Mouse (Mus musculus): Measurements from ENCODE around the gene Dcst2. TPM values are rescaled to one million over a fixed set of nuclear protein-coding genes. Genes with fewer than 3 reads are reported as not detected.

Dcst2 gene
- polyA plus RNA-seq, 1 experiment from 2014 or later, result 0.19 TPM

DNA sequence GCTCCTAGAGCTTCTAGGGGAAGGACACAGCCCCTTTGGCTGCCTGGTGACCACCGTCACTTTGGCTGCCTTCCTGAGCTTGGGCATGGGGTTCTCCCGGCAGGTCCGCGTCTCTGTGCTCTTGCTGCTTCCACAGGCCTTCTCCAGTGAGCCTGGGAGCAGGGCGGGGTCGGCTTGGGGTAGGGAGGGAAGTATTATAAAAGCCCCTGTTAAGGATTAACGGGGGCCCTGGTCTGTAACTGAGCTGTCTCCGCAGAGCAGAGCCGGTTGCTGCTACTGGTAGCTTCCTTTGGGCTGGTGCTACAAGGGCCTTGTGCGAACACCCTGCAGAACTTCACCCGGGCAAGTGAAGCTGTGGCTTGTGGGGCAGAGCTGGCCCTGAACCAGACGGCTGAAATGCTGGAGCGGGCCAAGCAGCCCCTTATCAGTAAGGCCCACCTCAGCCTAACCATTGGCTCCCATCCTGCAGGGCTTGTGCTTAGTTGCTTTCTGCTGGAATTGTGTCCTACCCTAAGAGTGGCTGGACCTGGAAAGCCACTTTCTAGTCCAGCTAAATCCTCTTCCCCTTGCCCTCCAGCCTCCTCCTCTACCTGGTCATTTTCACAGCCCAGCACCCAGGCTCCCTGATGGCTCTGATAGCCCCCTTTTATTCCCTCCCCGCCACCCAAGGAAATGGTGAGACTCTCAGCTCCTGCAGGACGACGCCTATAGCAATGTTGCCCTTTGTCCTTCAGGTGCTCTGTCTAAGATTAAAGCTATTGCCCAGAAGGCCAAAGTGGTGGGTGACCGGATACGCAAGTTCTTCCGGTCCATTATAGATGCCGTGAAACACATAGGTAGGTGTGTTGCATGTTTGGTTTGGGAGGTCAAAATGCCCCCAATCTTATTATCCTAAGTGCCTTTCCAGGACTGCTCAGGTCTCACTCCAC is 4.0 kb downstream of the Dcst2 start:
- Histone ChIP-seq H3K4me3 (no peak overlapping the region), H3K4me1 (no peaks in the 10 kb centered on the region; the same call in 1 of the 2 replicates), H3K27me3 (no peaks in the 10 kb centered on the region), H3K4me2 (no peak overlapping the region), H3K9me3 (no peaks in the 10 kb centered on the region), H3K9ac (no peak overlapping the region), H3K27ac (no peak overlapping the region), H3K36me3 (no peaks in the 10 kb centered on the region)
- ATAC-seq (ENCODE audit: borderline replicate concordance, extremely low read depth, low FRiP score, low TSS enrichment), result no peak
- 63% methylated on average over 20 of the region's 20 CpGs for WGBS

GRCm38 (mm10) chr3:89367338-89367737 is 5.6 kb downstream of the Dcst2 start:
- no peak overlapping the region for H3K27ac ChIP-seq
- no peaks in the 10 kb centered on the region for H3K9me3 ChIP-seq
- no peaks in the 10 kb centered on the region for H3K27me3 ChIP-seq
- ATAC-seq (ENCODE audit: borderline replicate concordance, extremely low read depth, low FRiP score, low TSS enrichment), result no peak
- H3K4me3 ChIP-seq, result no peak overlapping the region
- no peaks in the 10 kb centered on the region for H3K36me3 ChIP-seq
- 53% methylated on average over 11 of the region's 11 CpGs for WGBS
- no peak overlapping the region for H3K4me2 ChIP-seq
- no peaks in the 10 kb centered on the region; the same call in 1 of the 2 replicates for H3K4me1 ChIP-seq
- no peak overlapping the region for H3K9ac ChIP-seq

GRCm38 (mm10) chr3:89373581-89374231 is 11.9 kb downstream of the Dcst2 start:
- H3K4me1 ChIP-seq, result peaks cover 21% of the 10 kb centered on the region
- no peaks in the 10 kb centered on the region for H3K27me3 ChIP-seq
- ATAC-seq (ENCODE audit: borderline replicate concordance, extremely low read depth, low FRiP score, low TSS enrichment), result no peak
- H3K4me3 ChIP-seq, result no peak overlapping the region
- no peaks in the 10 kb centered on the region for H3K36me3 ChIP-seq
- 28% methylated on average over 5 of the region's 5 CpGs for WGBS
- H3K9me3 ChIP-seq, result no peaks in the 10 kb centered on the region
- no peak overlapping the region for H3K9ac ChIP-seq
- no peak overlapping the region; the same call in 1 of the 2 replicates for H3K27ac ChIP-seq
- H3K4me2 ChIP-seq, result no peak overlapping the region

DNA sequence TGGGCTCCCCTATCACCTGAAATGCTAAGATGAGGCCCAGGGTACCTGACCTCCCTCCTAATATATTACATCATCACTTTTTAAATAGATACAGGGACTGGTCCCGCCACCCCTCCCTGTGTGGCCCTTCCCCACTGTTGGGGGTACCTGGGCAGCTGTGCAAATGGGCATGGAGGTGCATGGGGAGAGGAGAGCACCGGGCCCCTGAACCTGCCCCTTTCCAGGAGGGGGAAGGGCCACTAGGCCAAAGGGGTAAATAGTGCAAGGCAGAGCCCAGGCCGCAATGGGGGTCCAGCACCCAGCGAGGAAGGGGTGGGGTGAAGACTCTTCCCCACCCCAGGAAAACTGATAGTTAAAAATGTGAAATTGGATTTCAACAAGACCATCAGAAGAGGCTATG is 16.1 kb downstream of the Dcst2 start:
- peak overlapping the region; percentile 59; the same call in 1 of the 2 replicates for H3K9ac ChIP-seq
- H3K27ac ChIP-seq, result peak overlapping the region; percentile 53
- no peak overlapping the region for H3K4me3 ChIP-seq
- ATAC-seq (ENCODE audit: borderline replicate concordance, extremely low read depth, low FRiP score, low TSS enrichment), result no peak
- 63% methylated on average over 4 of the region's 4 CpGs for WGBS
- H3K4me1 ChIP-seq, result peaks cover 29% of the 10 kb centered on the region
- H3K27me3 ChIP-seq, result no peaks in the 10 kb centered on the region
- H3K4me2 ChIP-seq, result peak overlapping the region; percentile 85
- H3K9me3 ChIP-seq, result no peaks in the 10 kb centered on the region
- peaks cover 18% of the 10 kb centered on the region for H3K36me3 ChIP-seq

DNA sequence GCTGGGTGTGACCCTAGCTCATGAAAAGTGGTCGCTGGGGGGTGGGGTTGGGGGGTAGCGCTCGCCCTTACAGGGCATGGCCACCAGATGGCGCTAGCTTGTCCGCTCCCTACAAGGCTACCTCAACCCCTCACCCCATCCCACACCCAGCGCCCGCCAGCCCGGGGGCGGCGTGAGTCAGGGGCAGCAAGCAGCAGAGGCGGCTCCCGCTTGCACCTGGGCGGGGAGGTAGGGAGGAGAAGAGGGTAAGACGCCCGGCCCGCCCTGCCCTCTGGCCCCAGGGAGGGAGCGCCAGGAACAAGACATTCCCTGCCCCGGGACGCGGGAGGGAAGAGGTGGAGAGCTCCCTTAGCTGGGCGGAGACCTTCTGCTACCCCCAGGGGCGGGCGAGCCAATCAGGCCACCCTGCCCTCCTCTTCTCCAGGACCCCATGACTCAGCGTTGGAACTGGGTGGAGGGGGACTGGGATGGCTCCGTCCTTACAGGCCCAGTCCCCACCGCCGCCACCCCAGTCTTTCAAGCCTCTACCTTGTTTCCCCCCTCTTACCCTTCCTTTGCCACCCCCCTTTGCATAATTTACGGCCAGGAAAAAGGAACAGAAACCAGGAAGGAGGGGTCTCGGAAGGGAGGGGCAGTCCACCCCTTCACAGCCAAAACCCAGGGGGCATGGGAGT is 16.8 kb downstream of the Dcst2 start:
- Histone ChIP-seq H3K9ac (peak overlapping the region; percentile 59), H3K4me1 (peaks cover 31% of the 10 kb centered on the region), H3K4me3 (peak overlapping the region; percentile 57), H3K36me3 (peaks cover 18% of the 10 kb centered on the region), H3K4me2 (peak overlapping the region; percentile 85), H3K9me3 (no peaks in the 10 kb centered on the region), H3K27ac (peak overlapping the region; percentile 53), H3K27me3 (no peaks in the 10 kb centered on the region)
- ATAC-seq (ENCODE audit: borderline replicate concordance, extremely low read depth, low FRiP score, low TSS enrichment), result peak; percentile 91
- WGBS, result under 1% methylated on average over 28 of the region's 29 CpGs

DNA sequence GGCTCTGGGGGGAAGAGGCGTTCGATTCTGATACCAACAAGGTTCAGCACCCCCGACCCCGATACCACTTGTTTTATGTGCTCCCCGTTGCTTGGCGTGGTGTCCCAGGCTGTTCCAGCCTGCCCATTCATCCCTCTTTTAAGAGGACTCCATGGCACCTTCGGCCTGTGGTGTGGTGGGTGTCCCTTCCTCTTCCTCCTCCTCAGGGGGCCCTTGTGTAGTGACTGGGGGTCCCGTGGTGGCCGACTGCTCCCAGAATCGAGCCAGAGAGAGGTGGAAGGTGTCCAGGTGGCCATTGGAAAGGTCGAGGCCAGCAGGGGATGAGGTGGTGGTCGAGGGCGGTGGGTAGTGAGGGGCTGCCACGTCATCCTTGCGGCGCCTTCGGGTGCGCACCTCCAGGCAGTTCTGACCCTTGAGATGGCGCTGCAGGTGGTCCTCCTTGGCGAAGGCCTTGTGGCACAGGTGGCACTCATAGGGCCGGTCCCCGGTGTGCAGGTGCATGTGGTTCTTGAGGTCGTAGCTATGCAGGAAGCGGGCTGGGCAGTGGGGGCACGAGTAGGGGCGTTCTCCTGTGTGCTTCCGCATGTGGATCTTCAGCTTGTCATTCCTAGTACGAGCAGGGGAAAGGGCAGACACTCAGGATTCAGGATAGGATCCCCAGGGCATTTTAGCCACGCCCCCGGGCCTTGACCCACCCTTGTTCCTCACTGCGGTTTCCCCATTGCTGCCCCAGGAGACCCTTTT is 17.8 kb downstream of the Dcst2 start:
- Histone ChIP-seq H3K27ac (no peak overlapping the region), H3K4me1 (peaks cover 35% of the 10 kb centered on the region), H3K9ac (no peak overlapping the region), H3K9me3 (no peaks in the 10 kb centered on the region), H3K4me2 (peak overlapping the region; percentile 85), H3K27me3 (no peaks in the 10 kb centered on the region), H3K4me3 (no peak overlapping the region; the same call in 1 of the 2 replicates), H3K36me3 (peaks cover 18% of the 10 kb centered on the region)
- 86% methylated on average over 31 of the region's 31 CpGs for WGBS
- no peak for ATAC-seq (ENCODE audit: borderline replicate concordance, extremely low read depth, low FRiP score, low TSS enrichment)

DNA sequence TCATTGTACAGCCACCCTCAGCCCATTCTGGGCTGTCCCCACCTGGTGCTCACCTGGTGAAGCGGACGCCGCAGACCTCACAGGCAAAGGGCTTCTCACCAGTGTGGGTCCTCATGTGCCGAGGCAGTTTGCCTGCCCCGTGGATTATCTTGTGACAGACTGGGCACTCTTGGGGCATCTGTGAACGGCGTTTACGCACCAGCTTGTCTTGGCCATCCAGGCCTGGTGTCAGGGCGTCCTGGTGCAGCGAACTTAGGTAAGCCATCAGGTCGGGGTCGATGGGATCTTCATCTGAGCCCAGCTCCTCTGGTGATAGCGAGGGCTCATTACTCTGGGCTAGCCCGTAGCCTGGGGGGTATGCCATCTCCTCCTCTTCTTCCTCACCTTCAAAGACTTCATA is 18.5 kb downstream of the Dcst2 start:
- no peak overlapping the region for H3K4me3 ChIP-seq
- H3K4me1 ChIP-seq, result peaks cover 42% of the 10 kb centered on the region
- no peak overlapping the region for H3K9ac ChIP-seq
- H3K27ac ChIP-seq, result no peak overlapping the region
- WGBS, result 91% methylated on average over 14 of the region's 14 CpGs
- H3K9me3 ChIP-seq, result no peaks in the 10 kb centered on the region
- ATAC-seq (ENCODE audit: borderline replicate concordance, extremely low read depth, low FRiP score, low TSS enrichment), result no peak
- peaks cover 18% of the 10 kb centered on the region for H3K36me3 ChIP-seq
- H3K27me3 ChIP-seq, result no peaks in the 10 kb centered on the region
- no peak overlapping the region for H3K4me2 ChIP-seq

GRCm38 (mm10) chr3:89380711-89381110 is 18.9 kb downstream of the Dcst2 start:
- H3K9ac ChIP-seq, result no peak overlapping the region
- no peak overlapping the region for H3K4me2 ChIP-seq
- no peak for ATAC-seq (ENCODE audit: borderline replicate concordance, extremely low read depth, low FRiP score, low TSS enrichment)
- no peak overlapping the region for H3K4me3 ChIP-seq
- peaks cover 18% of the 10 kb centered on the region for H3K36me3 ChIP-seq
- no peaks in the 10 kb centered on the region for H3K9me3 ChIP-seq
- H3K27me3 ChIP-seq, result no peaks in the 10 kb centered on the region
- H3K4me1 ChIP-seq, result peaks cover 46% of the 10 kb centered on the region
- H3K27ac ChIP-seq, result no peak overlapping the region
- 91% methylated on average over 18 of the region's 18 CpGs for WGBS

DNA sequence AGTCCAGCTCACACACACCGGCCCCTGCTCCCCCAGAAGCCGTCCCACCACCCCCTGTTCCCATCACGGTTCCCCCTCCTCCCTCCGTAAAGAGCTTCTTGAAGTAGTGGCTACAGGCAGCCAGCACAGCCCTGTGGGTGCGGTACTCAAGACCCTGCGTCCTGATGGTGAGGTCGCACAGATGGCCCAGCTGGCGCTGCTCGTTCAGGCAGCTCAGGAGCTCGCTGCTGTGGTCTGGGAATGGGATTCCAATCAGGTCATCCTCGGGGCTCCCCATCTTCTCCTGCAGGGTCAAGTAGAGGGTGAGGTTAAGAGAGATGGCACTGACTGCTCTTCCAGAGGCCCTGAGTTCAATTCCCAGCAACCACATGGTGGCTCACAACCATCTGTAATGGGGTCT is 19.5 kb downstream of the Dcst2 start:
- Histone ChIP-seq H3K9me3 (no peaks in the 10 kb centered on the region), H3K9ac (no peak overlapping the region), H3K4me2 (no peak overlapping the region), H3K4me1 (peaks cover 47% of the 10 kb centered on the region), H3K4me3 (no peak overlapping the region), H3K36me3 (peaks cover 18% of the 10 kb centered on the region), H3K27ac (no peak overlapping the region), H3K27me3 (no peaks in the 10 kb centered on the region)
- 71% methylated on average over 11 of the region's 11 CpGs for WGBS
- ATAC-seq (ENCODE audit: borderline replicate concordance, extremely low read depth, low FRiP score, low TSS enrichment), result no peak

DNA sequence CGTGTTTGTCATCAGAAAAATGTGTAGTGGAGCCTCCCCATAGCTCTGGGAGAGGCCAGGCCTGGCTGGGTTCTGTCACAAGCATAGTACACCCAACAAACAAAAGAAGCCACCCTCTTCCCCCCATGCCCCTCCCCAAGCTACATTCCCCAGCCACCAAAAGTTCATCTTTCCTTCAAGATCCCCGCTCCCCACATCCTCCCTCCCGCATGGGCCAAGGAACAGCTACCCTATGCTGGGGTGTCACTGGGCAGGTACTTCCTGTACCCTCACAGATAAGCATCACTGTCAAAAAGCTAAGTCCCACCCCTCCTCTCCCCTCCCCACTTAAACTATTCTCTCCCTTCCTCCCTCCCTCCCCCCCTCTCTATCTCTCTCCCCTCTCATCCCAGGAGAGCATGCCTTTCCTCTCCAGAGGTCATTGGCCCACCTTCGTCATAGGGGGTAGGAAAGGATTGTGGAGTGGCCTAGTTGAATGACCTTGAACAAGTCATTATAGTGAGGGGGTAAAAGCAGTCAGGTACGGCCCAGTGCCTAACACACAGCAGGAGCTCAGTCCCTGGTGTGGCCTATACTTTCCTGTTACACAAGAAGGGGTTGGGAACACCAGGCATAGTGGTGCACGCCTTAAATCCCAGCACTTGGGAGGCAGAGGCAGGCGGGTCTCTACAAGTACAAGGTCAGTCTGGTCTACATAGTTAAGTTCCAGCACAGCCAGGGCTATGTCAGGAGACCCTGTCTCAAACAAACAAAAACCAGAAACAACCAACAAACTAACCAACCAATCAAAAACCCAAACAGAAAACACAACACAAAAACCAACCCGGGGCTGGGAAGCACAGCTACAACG is 20.5 kb downstream of the Dcst2 start:
- H3K4me3 ChIP-seq, result no peak overlapping the region
- H3K4me1 ChIP-seq, result peaks cover 56% of the 10 kb centered on the region
- no peak overlapping the region for H3K4me2 ChIP-seq
- WGBS, result 86% methylated on average over 9 of the region's 9 CpGs
- no peaks in the 10 kb centered on the region for H3K9me3 ChIP-seq
- peaks cover 18% of the 10 kb centered on the region for H3K36me3 ChIP-seq
- H3K27me3 ChIP-seq, result no peaks in the 10 kb centered on the region
- no peak for ATAC-seq (ENCODE audit: borderline replicate concordance, extremely low read depth, low FRiP score, low TSS enrichment)
- no peak overlapping the region for H3K9ac ChIP-seq
- H3K27ac ChIP-seq, result no peak overlapping the region

Data from lung, embryonic 15.5 days (tissue).